Mouse (Mus musculus): ENCODE data around the gene Atp9a. TPM values are rescaled to one million over a fixed set of nuclear protein-coding genes. Genes with fewer than 3 reads are reported as not detected.

Gene Atp9a
- polyA plus RNA-seq, 1 experiment from 2014 or later, result 35.2 TPM

DNA sequence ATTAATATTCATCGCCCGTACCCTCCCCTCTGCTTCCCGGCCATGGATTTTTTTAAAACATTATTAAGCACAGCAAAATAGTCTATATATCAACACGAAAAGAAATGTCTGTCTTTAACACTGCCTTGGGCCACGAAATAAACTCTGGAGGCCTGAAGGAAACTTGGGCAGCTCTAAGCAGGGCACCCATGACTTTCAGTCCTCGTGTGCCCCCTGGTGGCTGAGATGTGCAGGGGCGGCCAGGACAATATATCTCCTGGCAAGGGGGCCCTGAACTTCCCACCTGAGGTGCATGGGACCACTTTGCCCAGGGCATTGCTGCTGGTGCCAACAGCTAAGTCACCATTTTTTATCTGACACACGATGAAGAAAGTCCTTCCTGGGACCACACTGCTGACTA is 113.4 kb downstream of the Atp9a start:
- Histone ChIP-seq H3K4me3 (no peak overlapping the region), H3K27ac (no peak overlapping the region), H3K4me2 (no peak overlapping the region), H3K9me3 (replicated peaks) (no peaks in the 10 kb centered on the region), H3K9ac (no peak overlapping the region), H3K27me3 (no peaks in the 10 kb centered on the region), H3K36me3 (ENCODE audit: poor library complexity, severe bottlenecking) (peaks cover 9% of the 10 kb centered on the region; the same call in 1 of the 2 replicates), H3K4me1 (peaks cover 22% of the 10 kb centered on the region)
- 28% methylated on average over 8 of the region's 8 CpGs for WGBS
- peak; percentile 70 for ATAC-seq

DNA sequence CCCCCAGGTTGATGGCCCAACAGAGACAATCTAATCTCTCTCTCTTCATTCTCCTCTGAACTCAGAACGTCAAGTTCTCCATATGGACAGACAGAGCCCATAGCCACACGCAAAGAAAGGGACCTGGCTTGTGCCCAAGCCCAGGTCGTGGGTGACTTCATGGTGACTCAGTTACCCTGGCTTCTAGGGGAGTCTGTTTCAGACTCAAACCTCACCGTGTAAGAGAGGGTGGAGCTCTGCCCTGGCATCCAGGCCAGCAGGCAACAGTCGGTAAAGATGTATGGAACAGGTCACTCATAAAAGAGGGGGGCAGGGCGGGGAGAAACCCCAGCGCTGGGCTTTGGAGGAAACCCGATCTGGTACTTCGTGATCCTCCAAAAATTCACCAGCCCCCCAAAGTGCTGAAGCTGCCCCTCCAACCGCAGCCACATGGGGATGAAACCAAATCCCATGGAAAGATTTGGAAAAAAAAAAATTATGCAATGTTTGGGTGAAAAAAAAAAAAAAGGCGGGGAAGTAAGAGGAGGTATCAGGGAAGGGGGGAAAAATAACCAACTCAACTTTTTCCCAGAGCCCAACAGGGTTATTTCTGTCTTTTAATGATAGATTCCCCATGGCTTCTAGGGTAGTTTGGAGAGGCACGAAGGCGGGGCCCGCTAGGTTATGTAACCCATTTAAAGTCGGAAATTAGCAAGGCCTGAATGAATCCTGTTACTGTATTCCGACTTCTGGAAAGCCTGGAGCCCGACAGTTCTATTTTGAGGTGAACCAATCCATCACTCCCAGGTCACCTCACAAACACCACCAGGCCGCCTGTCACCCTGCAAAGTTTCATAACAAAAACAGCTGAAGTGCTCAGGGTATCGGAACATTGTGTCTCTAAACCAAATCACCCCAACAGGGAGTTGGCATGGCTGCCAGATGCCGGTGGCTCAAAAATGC is 114.1 kb downstream of the Atp9a start:
- Histone ChIP-seq H3K4me2 (no peak overlapping the region), H3K4me3 (no peak overlapping the region), H3K27ac (no peak overlapping the region), H3K9ac (no peak overlapping the region), H3K9me3 (replicated peaks) (no peaks in the 10 kb centered on the region), H3K36me3 (ENCODE audit: poor library complexity, severe bottlenecking) (peaks cover 6% of the 10 kb centered on the region; the same call in 1 of the 2 replicates), H3K4me1 (peaks cover 22% of the 10 kb centered on the region), H3K27me3 (no peaks in the 10 kb centered on the region)
- 67% methylated on average over 20 of the region's 20 CpGs for WGBS
- no peak for ATAC-seq

DNA sequence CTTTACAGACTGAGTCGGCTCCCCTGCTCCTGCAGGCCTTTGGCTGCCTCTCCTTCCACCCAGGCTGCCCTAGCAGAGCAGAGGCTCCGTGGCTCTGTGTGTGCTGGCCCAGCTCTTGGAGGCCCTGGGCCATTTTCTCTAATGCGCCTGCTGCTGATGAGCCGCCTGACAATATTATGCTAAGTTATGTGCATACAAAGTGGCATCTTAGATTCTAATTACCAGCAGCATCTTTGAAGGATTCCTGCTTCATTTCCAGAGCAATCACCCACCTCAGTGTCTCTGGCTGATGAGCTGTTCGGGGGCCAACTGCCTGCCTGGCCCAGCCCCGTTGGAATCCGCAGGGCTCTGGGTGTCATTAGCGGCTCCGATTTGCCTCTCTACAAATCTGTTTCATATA is 115.8 kb downstream of the Atp9a start:
- H3K27me3 ChIP-seq, result no peaks in the 10 kb centered on the region
- 35% methylated on average over 9 of the region's 9 CpGs for WGBS
- H3K4me2 ChIP-seq, result no peak overlapping the region
- H3K4me3 ChIP-seq, result no peak overlapping the region
- H3K4me1 ChIP-seq, result peaks cover 22% of the 10 kb centered on the region
- peak; percentile 87 for ATAC-seq
- H3K36me3 ChIP-seq (ENCODE audit: poor library complexity, severe bottlenecking), result no peaks in the 10 kb centered on the region
- no peaks in the 10 kb centered on the region for H3K9me3 ChIP-seq (replicated peaks)
- H3K27ac ChIP-seq, result peak overlapping the region; percentile 80
- 0 out of 2 replicates have a peak overlapping the region, but pooled peaks have one; percentile 14 for H3K9ac ChIP-seq

DNA sequence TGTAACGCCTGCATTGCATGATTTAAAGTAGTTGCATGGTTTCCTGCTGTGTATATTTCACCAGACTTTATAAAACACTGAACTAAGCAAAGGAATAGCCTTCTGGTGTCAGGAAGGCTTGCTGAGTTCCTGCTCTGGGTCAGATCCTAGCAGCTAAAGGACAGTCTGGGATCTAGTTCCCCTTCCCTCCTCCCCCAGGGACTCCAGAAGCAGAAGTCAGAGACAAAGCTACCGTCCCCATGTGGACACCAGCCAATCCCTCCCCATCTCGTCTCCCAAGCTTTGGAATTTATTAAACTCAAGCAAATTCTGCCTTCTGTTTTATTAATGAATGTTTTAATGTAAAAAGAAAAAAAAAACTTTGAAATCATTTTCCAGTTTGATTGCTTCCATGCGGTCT is 117.1 kb downstream of the Atp9a start:
- Histone ChIP-seq H3K27ac (no peak overlapping the region), H3K4me3 (no peak overlapping the region), H3K9me3 (replicated peaks) (no peaks in the 10 kb centered on the region), H3K9ac (no peak overlapping the region), H3K4me2 (no peak overlapping the region), H3K4me1 (peaks cover 22% of the 10 kb centered on the region), H3K27me3 (no peaks in the 10 kb centered on the region), H3K36me3 (ENCODE audit: poor library complexity, severe bottlenecking) (no peaks in the 10 kb centered on the region)
- 73% methylated on average over 4 of the region's 4 CpGs for WGBS
- no peak for ATAC-seq

DNA sequence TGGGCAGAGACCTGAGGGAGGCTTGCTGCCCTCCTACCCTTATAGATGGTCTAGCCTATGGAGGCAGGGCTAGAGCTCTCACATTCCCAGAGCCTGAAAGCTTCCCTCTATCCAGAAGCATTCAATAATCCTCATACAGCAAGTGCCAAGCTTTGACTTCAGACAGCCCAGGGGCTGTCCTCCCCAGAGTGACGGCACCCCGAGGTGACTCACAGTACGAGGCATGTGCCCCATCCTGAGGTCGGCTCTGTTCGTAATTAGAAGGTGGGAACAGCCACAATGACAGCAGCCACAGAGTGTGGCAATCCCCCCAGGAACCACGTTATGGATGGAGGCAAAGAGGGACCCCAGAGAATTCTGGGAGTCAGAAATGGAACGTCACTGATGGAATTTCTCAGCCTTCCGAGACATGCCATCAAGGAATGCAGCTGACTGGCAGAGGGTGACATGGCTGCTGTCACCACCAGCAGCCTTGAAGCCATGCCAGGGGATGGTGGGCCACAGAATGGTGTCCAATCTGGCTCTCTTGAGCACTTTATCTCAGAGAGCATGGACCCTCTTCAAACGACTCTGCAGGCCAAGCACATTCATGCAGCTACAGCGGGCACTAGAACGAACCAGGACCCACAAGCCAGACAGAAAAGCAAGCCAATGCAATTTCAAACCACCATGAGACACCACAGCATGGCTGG is 121.0 kb downstream of the Atp9a start:
- Histone ChIP-seq H3K4me3 (no peak overlapping the region), H3K27me3 (no peaks in the 10 kb centered on the region), H3K9ac (no peak overlapping the region), H3K4me2 (no peak overlapping the region), H3K36me3 (ENCODE audit: poor library complexity, severe bottlenecking) (no peaks in the 10 kb centered on the region), H3K4me1 (peaks cover 5% of the 10 kb centered on the region), H3K9me3 (replicated peaks) (no peaks in the 10 kb centered on the region), H3K27ac (no peak overlapping the region)
- ATAC-seq, result no peak
- 80% methylated on average over 11 of the region's 11 CpGs for WGBS

DNA sequence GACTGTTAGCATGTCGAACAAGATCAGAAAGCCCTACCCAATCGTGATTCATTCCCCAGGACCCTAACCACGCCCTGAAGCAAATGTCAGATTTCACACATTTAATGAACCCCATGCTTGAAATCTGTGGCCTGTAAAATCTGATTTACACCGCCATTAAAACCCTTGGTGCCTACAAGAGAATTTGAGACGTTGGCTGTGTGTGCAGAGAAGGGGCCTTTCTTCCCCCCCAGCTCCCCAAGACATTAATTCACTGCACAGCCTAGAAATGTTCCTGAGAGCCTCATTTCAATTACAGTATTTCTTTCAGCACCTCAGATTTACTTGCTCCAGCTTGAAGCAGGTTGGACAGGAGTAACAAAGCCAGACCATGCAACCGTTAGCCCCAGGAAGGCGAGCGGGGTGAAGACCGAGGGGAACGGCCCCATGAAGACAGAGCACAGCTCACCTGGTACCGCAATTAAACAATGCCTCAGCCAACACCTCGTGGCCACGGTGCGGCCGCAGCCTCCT is 123.9 kb downstream of the Atp9a start:
- Histone ChIP-seq H3K27ac (0 out of 2 replicates have a peak overlapping the region, but pooled peaks have one; percentile 15), H3K9ac (no peak overlapping the region), H3K27me3 (no peaks in the 10 kb centered on the region), H3K4me1 (peaks cover 4% of the 10 kb centered on the region; the same call in 1 of the 2 replicates), H3K36me3 (ENCODE audit: poor library complexity, severe bottlenecking) (no peaks in the 10 kb centered on the region), H3K4me2 (no peak overlapping the region), H3K4me3 (no peak overlapping the region), H3K9me3 (replicated peaks) (no peaks in the 10 kb centered on the region)
- 72% methylated on average over 15 of the region's 15 CpGs for WGBS
- no peak for ATAC-seq

DNA sequence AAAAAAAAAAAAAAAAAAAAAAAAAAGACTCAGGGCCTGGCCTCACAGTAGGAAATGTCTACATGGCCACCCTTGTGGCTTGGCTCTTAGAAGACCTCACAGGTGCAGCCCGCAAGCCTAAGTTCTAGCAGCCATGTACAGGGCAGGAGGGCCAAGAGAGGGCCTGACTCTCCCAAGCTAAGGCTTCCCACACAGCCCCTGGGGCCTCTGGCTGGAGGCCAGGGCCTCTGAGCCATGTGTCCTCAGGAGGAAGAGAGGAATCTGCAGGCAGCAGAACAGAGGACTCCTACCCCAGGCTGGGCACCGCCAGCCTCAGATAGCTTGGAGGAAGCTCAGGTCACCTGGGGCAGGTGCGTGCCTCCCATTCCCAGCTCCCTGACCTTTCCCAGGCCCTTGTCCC is 127.0 kb downstream of the Atp9a start:
- H3K9me3 ChIP-seq (replicated peaks), result no peaks in the 10 kb centered on the region
- no peak overlapping the region for H3K27ac ChIP-seq
- H3K27me3 ChIP-seq, result no peaks in the 10 kb centered on the region
- H3K9ac ChIP-seq, result no peak overlapping the region
- WGBS, result 84% methylated on average over 3 of the region's 3 CpGs
- no peaks in the 10 kb centered on the region for H3K36me3 ChIP-seq (ENCODE audit: poor library complexity, severe bottlenecking)
- no peak for ATAC-seq
- no peak overlapping the region for H3K4me2 ChIP-seq
- peaks cover 4% of the 10 kb centered on the region; the same call in 1 of the 2 replicates for H3K4me1 ChIP-seq
- no peak overlapping the region for H3K4me3 ChIP-seq

DNA sequence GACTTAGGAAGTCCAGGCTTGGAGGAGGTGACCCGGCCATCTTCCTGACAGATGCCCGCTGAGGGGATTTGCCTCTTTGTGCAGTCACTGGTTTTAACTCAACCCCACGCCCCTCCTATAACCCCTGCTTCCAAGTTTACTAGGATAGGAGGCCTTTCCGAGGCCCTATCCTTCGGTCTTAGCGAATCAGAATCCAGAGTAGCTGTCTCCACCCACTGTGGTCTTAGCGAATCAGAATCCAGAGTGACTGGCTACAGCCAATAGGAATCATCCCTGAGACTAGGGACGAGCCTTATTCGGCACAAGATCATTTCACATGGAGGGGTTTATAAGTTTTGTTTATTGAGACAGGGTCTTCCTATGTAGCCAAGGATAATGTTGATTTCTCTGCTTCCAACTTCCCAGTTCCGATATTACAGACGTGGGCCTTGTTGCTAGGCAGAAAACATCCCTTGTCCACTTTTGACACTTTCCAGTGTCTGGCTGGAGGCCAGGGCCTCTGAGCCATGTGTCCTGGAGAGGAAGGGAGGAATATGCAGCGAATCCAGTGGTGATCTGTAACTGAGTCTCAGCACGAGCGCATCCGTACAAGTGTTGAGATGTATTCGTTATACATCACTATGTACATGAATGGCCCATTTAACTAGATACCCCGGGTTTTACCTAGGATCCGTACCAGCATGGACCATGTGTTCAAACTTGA is 127.9 kb downstream of the Atp9a start:
- WGBS, result 82% methylated on average over 18 of the region's 18 CpGs
- peaks cover 9% of the 10 kb centered on the region for H3K4me1 ChIP-seq
- H3K4me3 ChIP-seq, result no peak overlapping the region
- no peaks in the 10 kb centered on the region for H3K9me3 ChIP-seq (replicated peaks)
- ATAC-seq, result no peak
- no peaks in the 10 kb centered on the region for H3K36me3 ChIP-seq (ENCODE audit: poor library complexity, severe bottlenecking)
- H3K27ac ChIP-seq, result no peak overlapping the region
- H3K9ac ChIP-seq, result no peak overlapping the region
- no peak overlapping the region for H3K4me2 ChIP-seq
- no peaks in the 10 kb centered on the region for H3K27me3 ChIP-seq

DNA sequence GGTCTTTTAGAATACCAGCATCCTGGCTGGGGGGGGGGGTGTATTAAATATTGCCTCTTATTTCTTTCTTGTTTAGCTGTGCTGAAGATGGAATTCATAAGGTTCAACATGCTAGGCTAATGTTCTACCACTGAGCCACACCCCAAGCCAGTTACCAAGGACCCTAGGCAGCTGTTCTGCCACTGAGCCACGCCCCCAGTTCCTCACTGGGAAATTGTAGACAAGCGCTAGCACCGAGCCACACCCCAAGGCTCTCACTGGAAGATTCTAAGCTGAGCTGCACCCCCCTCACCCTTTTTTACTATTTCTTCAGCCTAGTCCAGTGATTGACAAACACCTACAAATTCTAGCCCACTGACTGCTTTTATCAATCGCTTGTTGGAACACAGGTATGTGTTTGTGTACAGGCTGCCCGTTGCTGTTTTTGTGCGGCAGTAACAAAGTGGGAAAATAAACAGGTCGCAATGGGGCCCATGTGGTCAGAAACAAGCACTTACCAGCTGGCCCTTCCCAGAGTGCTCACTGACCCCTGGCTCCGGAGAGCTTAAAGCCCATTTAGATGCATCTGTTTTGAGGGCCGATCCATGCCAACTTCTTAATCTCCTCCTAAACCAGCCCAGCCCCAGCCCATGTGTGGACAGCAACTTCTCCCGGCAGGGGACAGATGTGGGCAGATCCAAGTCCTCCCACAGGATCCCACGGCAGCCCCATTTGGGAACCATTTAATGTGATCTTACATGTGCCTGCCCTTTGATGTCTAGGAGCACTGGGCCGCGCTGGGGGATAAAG is 128.9 kb downstream of the Atp9a start:
- H3K4me2 ChIP-seq, result no peak overlapping the region
- WGBS, result 60% methylated on average over 13 of the region's 13 CpGs
- no peak overlapping the region for H3K27ac ChIP-seq
- peaks cover 9% of the 10 kb centered on the region for H3K4me1 ChIP-seq
- no peak for ATAC-seq
- H3K9me3 ChIP-seq (replicated peaks), result no peaks in the 10 kb centered on the region
- no peak overlapping the region for H3K4me3 ChIP-seq
- H3K9ac ChIP-seq, result no peak overlapping the region
- no peaks in the 10 kb centered on the region for H3K27me3 ChIP-seq
- H3K36me3 ChIP-seq (ENCODE audit: poor library complexity, severe bottlenecking), result no peaks in the 10 kb centered on the region

DNA sequence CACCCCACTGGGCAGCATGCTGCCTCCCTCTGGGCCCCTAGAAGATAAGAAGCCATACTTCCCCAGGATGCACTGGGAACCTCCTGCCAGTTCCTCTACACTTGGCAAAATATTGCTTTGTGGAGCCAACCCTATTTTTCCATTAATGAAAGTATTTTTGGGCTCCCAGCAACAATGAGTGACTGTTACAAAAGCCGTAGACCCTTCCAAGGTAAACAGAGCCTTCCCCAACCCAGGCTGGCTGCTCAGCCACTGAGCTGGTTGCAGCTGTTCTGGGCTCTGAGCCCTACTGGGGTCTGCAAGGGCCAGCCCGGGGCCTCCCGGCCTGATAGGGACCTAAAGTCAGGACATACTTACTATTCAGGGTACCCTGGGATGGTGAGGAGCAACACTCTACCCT is 131.3 kb downstream of the Atp9a start:
- 83% methylated on average over 3 of the region's 3 CpGs for WGBS
- no peak for ATAC-seq
- no peak overlapping the region for H3K9ac ChIP-seq
- no peaks in the 10 kb centered on the region for H3K9me3 ChIP-seq (replicated peaks)
- H3K4me2 ChIP-seq, result no peak overlapping the region
- H3K4me3 ChIP-seq, result no peak overlapping the region
- no peaks in the 10 kb centered on the region for H3K36me3 ChIP-seq (ENCODE audit: poor library complexity, severe bottlenecking)
- peaks cover 9% of the 10 kb centered on the region for H3K4me1 ChIP-seq
- H3K27me3 ChIP-seq, result no peaks in the 10 kb centered on the region
- H3K27ac ChIP-seq, result no peak overlapping the region

DNA sequence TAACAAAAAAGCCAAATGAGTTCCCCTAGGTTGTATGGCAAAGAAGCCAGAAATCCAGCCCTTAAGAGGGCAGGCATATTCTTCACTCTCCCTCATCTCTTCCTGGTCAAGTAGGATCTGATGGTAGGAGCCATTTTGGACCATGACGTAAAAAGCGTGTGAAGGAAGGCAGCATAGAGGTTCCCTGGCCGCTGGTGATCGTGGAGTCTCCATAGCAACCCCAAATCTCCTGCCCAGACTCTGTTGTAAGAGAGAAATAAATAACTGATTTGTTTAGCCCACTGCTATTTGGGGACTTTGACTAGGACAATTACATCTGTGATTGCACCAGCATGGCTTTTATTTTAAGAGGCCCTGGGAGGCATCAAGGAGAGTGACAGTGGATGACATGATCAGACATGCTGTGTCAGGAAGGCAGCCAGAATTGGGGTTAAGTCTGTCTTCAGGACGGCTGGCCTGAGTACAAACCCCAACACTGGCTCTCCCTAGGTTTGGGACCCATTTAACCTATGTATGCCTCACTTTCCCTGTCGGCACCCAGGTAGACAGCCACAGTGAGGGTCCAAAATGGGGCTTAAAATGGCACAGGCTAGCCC is 132.5 kb downstream of the Atp9a start:
- no peak for ATAC-seq
- no peak overlapping the region for H3K9ac ChIP-seq
- H3K27me3 ChIP-seq, result no peaks in the 10 kb centered on the region
- no peak overlapping the region for H3K4me2 ChIP-seq
- H3K4me1 ChIP-seq, result peaks cover 5% of the 10 kb centered on the region; the same call in 1 of the 2 replicates
- H3K36me3 ChIP-seq (ENCODE audit: poor library complexity, severe bottlenecking), result no peaks in the 10 kb centered on the region
- H3K9me3 ChIP-seq (replicated peaks), result no peaks in the 10 kb centered on the region
- 43% methylated on average over 6 of the region's 6 CpGs for WGBS
- H3K4me3 ChIP-seq, result no peak overlapping the region
- no peak overlapping the region for H3K27ac ChIP-seq

Data from forebrain, embryonic 13.5 days (tissue).